Mouse (Mus musculus) thymus, postnatal 14 days (tissue): ENCODE data around the gene Tigar.

ENCODE experiments used
- DNase-seq: peaks from one replicate; pipeline ENCODE4 v3.0.0; 2021

The Tigar gene

GRCm38 (mm10) chr6:127109402-127109930 lies at the start of gene Tigar:
TSS of gene Tigar (minus strand) at chr6:127109557.
- peak; percentile 95 for DNase-seq

GRCm38 (mm10) chr6:127157321-127157720 lies 48.0 kb upstream of the Tigar start:
- DNase-seq, result no peak

- peak; percentile 51 for DNase-seq
These were observed 46.1 kb upstream of the Tigar start for GRCm38 (mm10) chr6:127155468-127155867.

- DNase-seq, result peak; percentile 80
These were observed 45.4 kb upstream of the Tigar start for GRCm38 (mm10) chr6:127154708-127155268.

- DNase-seq, result no peak
These were observed 44.8 kb upstream of the Tigar start for GRCm38 (mm10) chr6:127153972-127154707.

GRCm38 (mm10) chr6:127153296-127153800 lies 44.0 kb upstream of the Tigar start:
- peak; percentile 36 for DNase-seq

- peak; percentile 74 for DNase-seq
These were observed 43.0 kb upstream of the Tigar start, which contains the start of gene Ccnd2 for GRCm38 (mm10) chr6:127152106-127152951. TSS of gene Ccnd2 (minus strand) at chr6:127152193.

GRCm38 (mm10) chr6:127151565-127152105 lies 42.3 kb upstream of the Tigar start:
- peak; percentile 53 for DNase-seq

GRCm38 (mm10) chr6:127150663-127151564 lies 41.6 kb upstream of the Tigar start:
- peak; percentile 57 for DNase-seq

- no peak for DNase-seq
These were observed 40.7 kb upstream of the Tigar start for GRCm38 (mm10) chr6:127149944-127150662.

- DNase-seq, result peak; percentile 53
These were observed 40.1 kb upstream of the Tigar start for GRCm38 (mm10) chr6:127149303-127149943.

- DNase-seq, result no peak
These were observed 39.4 kb upstream of the Tigar start for GRCm38 (mm10) chr6:127148526-127149302.

- peak; percentile 85 for DNase-seq
These were observed 38.3 kb upstream of the Tigar start for GRCm38 (mm10) chr6:127147665-127148064.

GRCm38 (mm10) chr6:127146322-127146947 lies 37.1 kb upstream of the Tigar start:
- no peak for DNase-seq

- DNase-seq, result no peak
These were observed 36.3 kb upstream of the Tigar start for GRCm38 (mm10) chr6:127145464-127146190.

GRCm38 (mm10) chr6:127143576-127144288 lies 34.4 kb upstream of the Tigar start:
- DNase-seq, result no peak

- DNase-seq, result no peak
These were observed 33.8 kb upstream of the Tigar start for GRCm38 (mm10) chr6:127143124-127143520.
